Mouse (Mus musculus) olfactory bulb, adult 2 months (tissue): ENCODE results near the gene Galr2.

Source experiments
- CTCF ChIP-seq: fragments of 200-500 bp; IDR thresholded peaks from 2 replicates; pipeline ENCODE4 v1.5.1; 2012; ENCODE audit warnings: low read depth, mild to moderate bottlenecking, low read length, moderate library complexity; ENCODE audit not compliant: insufficient read depth
- POLR2A ChIP-seq: fragments of 200-500 bp; IDR thresholded peaks from 2 replicates; pipeline ENCODE4 v1.6.1; 2012; ENCODE audit warnings: mild to moderate bottlenecking, low read depth, low read length, moderate library complexity; ENCODE audit not compliant: insufficient read depth

DNA sequence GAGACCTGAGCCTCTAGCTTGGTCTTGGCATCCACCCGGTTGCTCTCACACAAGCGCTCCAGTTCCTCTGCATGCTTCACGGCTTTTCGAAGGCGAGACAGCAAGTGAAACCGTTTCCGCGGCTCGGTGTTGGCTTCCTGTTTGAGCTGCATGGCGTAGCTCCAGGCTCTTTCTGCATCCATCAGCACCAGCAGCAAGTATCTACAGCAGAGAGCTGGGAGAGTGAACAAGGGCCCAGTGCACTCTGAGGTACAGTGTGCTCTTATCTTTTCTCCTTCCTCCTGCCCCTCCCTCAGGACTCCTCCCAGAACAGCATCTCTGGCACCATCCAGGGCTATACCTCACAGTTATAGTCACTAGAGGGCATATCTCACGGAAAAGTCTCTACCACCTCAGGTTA is 15.4 kb upstream of the Galr2 start:
- TF ChIP-seq CTCF, result no peak
- TF ChIP-seq POLR2A, result no peak
